Mouse (Mus musculus): Measurements from ENCODE around the gene Csrp2. TPM values are rescaled to one million over a fixed set of nuclear protein-coding genes. Genes with fewer than 3 reads are reported as not detected.

The Csrp2 gene
- polyA plus RNA-seq, 1 experiment from 2014 or later, result 130 TPM

- Histone ChIP-seq H3K4me2 (no peak overlapping the region), H3K36me3 (no peaks in the 10 kb centered on the region), H3K27ac (no peak overlapping the region), H3K27me3 (no peaks in the 10 kb centered on the region), H3K9ac (no peak overlapping the region), H3K4me1 (peaks cover 15% of the 10 kb centered on the region), H3K9me3 (no peaks in the 10 kb centered on the region), H3K4me3 (no peak overlapping the region)
- ATAC-seq (ENCODE audit: insufficient number of reproducible peaks, low FRiP score, low TSS enrichment, low read depth), result no peak
- WGBS, result 48% methylated on average over 11 of the region's 11 CpGs
Observed at GRCm38 (mm10) chr10:110916666-110917344, 2.8 kb upstream of the Csrp2 start.

DNA sequence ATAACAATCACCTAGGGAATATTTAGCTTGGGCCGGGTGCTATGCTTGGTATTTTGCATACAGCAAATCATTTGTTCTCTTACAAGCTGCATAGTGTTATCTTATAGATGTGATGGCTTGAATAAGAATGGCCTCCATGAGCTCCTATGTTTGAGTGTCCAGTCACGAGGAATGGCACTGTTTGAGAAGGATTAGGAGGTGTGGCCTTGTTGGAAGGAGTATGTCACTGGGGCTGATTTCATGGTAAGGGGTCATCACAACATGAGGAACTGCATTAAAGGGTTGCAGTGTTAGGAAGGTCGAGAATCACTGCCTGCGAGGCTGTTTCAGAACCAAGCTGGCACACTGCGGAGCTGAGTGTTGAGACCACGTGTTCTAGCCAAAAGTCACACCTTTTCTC, 2.1 kb upstream of the Csrp2 start:
- WGBS, result 89% methylated on average over 6 of the region's 6 CpGs
- H3K36me3 ChIP-seq, result no peaks in the 10 kb centered on the region
- H3K4me2 ChIP-seq, result no peak overlapping the region
- ATAC-seq (ENCODE audit: insufficient number of reproducible peaks, low FRiP score, low TSS enrichment, low read depth), result no peak
- H3K4me3 ChIP-seq, result no peak overlapping the region
- H3K4me1 ChIP-seq, result peaks cover 22% of the 10 kb centered on the region
- no peak overlapping the region for H3K27ac ChIP-seq
- H3K27me3 ChIP-seq, result no peaks in the 10 kb centered on the region
- H3K9me3 ChIP-seq, result no peaks in the 10 kb centered on the region
- no peak overlapping the region for H3K9ac ChIP-seq

GRCm38 (mm10) chr10:110918414-110919391, 886 bp upstream of the Csrp2 start:
- peaks cover 22% of the 10 kb centered on the region for H3K4me1 ChIP-seq
- ATAC-seq (ENCODE audit: insufficient number of reproducible peaks, low FRiP score, low TSS enrichment, low read depth), result no peak
- H3K4me2 ChIP-seq, result peak overlapping the region; percentile 79
- 20% methylated on average over 26 of the region's 26 CpGs for WGBS
- no peaks in the 10 kb centered on the region for H3K27me3 ChIP-seq
- H3K4me3 ChIP-seq, result peak overlapping the region; percentile 61
- H3K9ac ChIP-seq, result peak overlapping the region; percentile 73; the same call in 1 of the 2 replicates
- H3K27ac ChIP-seq, result peak overlapping the region; percentile 96
- H3K36me3 ChIP-seq, result no peaks in the 10 kb centered on the region
- H3K9me3 ChIP-seq, result no peaks in the 10 kb centered on the region

GRCm38 (mm10) chr10:110920368-110920950, 870 bp downstream of the Csrp2 start:
- H3K27ac ChIP-seq, result peak overlapping the region; percentile 96
- H3K9me3 ChIP-seq, result no peaks in the 10 kb centered on the region
- WGBS, result 2% methylated on average over 15 of the region's 15 CpGs
- no peaks in the 10 kb centered on the region for H3K36me3 ChIP-seq
- peak overlapping the region; percentile 79 for H3K4me2 ChIP-seq
- no peak for ATAC-seq (ENCODE audit: insufficient number of reproducible peaks, low FRiP score, low TSS enrichment, low read depth)
- H3K4me1 ChIP-seq, result peaks cover 22% of the 10 kb centered on the region
- peak overlapping the region; percentile 61 for H3K4me3 ChIP-seq
- no peaks in the 10 kb centered on the region for H3K27me3 ChIP-seq
- peak overlapping the region; percentile 73 for H3K9ac ChIP-seq

GRCm38 (mm10) chr10:110921890-110922289, 2.3 kb downstream of the Csrp2 start:
- H3K9ac ChIP-seq, result no peak overlapping the region
- H3K4me3 ChIP-seq, result peak overlapping the region; percentile 61; the same call in 1 of the 2 replicates
- no peak for ATAC-seq (ENCODE audit: insufficient number of reproducible peaks, low FRiP score, low TSS enrichment, low read depth)
- 45% methylated on average over 3 of the region's 3 CpGs for WGBS
- H3K27ac ChIP-seq, result no peak overlapping the region
- no peaks in the 10 kb centered on the region for H3K36me3 ChIP-seq
- no peaks in the 10 kb centered on the region for H3K27me3 ChIP-seq
- H3K9me3 ChIP-seq, result no peaks in the 10 kb centered on the region
- H3K4me1 ChIP-seq, result peaks cover 24% of the 10 kb centered on the region
- H3K4me2 ChIP-seq, result peak overlapping the region; percentile 79

GRCm38 (mm10) chr10:110922612-110923011, 3.0 kb downstream of the Csrp2 start:
- ATAC-seq (ENCODE audit: insufficient number of reproducible peaks, low FRiP score, low TSS enrichment, low read depth), result no peak
- 41% methylated on average over 9 of the region's 9 CpGs for WGBS
- H3K4me3 ChIP-seq, result peak overlapping the region; percentile 61; the same call in 1 of the 2 replicates
- H3K4me1 ChIP-seq, result peaks cover 31% of the 10 kb centered on the region
- H3K9me3 ChIP-seq, result no peaks in the 10 kb centered on the region
- H3K27ac ChIP-seq, result no peak overlapping the region
- H3K27me3 ChIP-seq, result no peaks in the 10 kb centered on the region
- H3K9ac ChIP-seq, result no peak overlapping the region
- H3K36me3 ChIP-seq, result no peaks in the 10 kb centered on the region
- H3K4me2 ChIP-seq, result peak overlapping the region; percentile 79; the same call in 1 of the 2 replicates

GRCm38 (mm10) chr10:110927491-110927890, 7.9 kb downstream of the Csrp2 start:
- no peaks in the 10 kb centered on the region for H3K27me3 ChIP-seq
- H3K27ac ChIP-seq, result peak overlapping the region; percentile 72
- peak overlapping the region; percentile 24 for H3K4me2 ChIP-seq
- H3K9ac ChIP-seq, result no peak overlapping the region
- no peaks in the 10 kb centered on the region for H3K9me3 ChIP-seq
- H3K36me3 ChIP-seq, result no peaks in the 10 kb centered on the region
- 29% methylated on average over 11 of the region's 11 CpGs for WGBS
- no peak overlapping the region for H3K4me3 ChIP-seq
- 0 out of 2 replicates have a peak, but pooled peaks have one; percentile 40 for ATAC-seq (ENCODE audit: insufficient number of reproducible peaks, low FRiP score, low TSS enrichment, low read depth)
- peaks cover 52% of the 10 kb centered on the region for H3K4me1 ChIP-seq

- 59% methylated on average over 4 of the region's 4 CpGs for WGBS
- no peak overlapping the region for H3K9ac ChIP-seq
- H3K4me3 ChIP-seq, result no peak overlapping the region
- no peak overlapping the region for H3K4me2 ChIP-seq
- no peaks in the 10 kb centered on the region for H3K36me3 ChIP-seq
- no peaks in the 10 kb centered on the region for H3K9me3 ChIP-seq
- peaks cover 52% of the 10 kb centered on the region for H3K4me1 ChIP-seq
- ATAC-seq (ENCODE audit: insufficient number of reproducible peaks, low FRiP score, low TSS enrichment, low read depth), result no peak
- H3K27me3 ChIP-seq, result no peaks in the 10 kb centered on the region
- H3K27ac ChIP-seq, result no peak overlapping the region
Observed at GRCm38 (mm10) chr10:110929756-110930155, 10.2 kb downstream of the Csrp2 start.

- ATAC-seq (ENCODE audit: insufficient number of reproducible peaks, low FRiP score, low TSS enrichment, low read depth), result no peak
- Histone ChIP-seq H3K4me3 (peak overlapping the region; percentile 20), H3K36me3 (0 out of 2 replicates have a peak, but pooled peaks cover 3% of the 10 kb centered on the region), H3K9ac (no peak overlapping the region), H3K27ac (peak overlapping the region; percentile 77), H3K4me2 (peak overlapping the region; percentile 39), H3K9me3 (no peaks in the 10 kb centered on the region), H3K27me3 (no peaks in the 10 kb centered on the region), H3K4me1 (peaks cover 56% of the 10 kb centered on the region)
- 38% methylated on average over 13 of the region's 13 CpGs for WGBS
Observed at GRCm38 (mm10) chr10:110931161-110931912, 11.7 kb downstream of the Csrp2 start.

- Histone ChIP-seq H3K36me3 (0 out of 2 replicates have a peak, but pooled peaks cover 3% of the 10 kb centered on the region), H3K9me3 (no peaks in the 10 kb centered on the region), H3K4me3 (peak overlapping the region; percentile 20), H3K9ac (no peak overlapping the region), H3K27me3 (no peaks in the 10 kb centered on the region), H3K4me2 (peak overlapping the region; percentile 39), H3K4me1 (peaks cover 53% of the 10 kb centered on the region), H3K27ac (peak overlapping the region; percentile 77)
- 0 out of 2 replicates have a peak, but pooled peaks have one; percentile 17 for ATAC-seq (ENCODE audit: insufficient number of reproducible peaks, low FRiP score, low TSS enrichment, low read depth)
- WGBS, result 55% methylated on average over 20 of the region's 20 CpGs
Observed at GRCm38 (mm10) chr10:110931913-110932560, 12.4 kb downstream of the Csrp2 start.

DNA sequence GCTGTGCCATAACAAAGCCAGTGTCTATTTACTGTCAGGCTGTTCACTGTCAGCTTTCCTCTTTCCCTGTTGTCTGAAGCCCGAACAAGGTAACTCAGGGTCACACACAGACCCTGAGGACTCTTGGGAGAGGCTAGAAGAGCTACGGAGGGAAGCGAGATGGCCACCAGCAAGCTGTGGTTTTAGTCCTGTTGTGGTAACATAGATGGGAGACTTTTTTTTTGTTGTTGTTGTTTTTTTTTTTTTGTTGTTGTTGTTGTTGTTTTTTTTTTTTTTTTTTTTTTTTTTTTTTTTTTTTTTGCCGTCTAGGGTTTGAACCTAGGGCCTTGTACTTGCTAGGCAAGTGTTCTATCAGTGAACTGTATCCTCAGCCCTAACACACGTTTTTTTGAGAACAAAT, 14.0 kb downstream of the Csrp2 start:
- Histone ChIP-seq H3K27me3 (no peaks in the 10 kb centered on the region), H3K36me3 (peaks cover 9% of the 10 kb centered on the region; the same call in 1 of the 2 replicates), H3K9ac (no peak overlapping the region), H3K9me3 (no peaks in the 10 kb centered on the region), H3K27ac (no peak overlapping the region), H3K4me3 (no peak overlapping the region), H3K4me1 (peaks cover 40% of the 10 kb centered on the region), H3K4me2 (no peak overlapping the region)
- WGBS, result 81% methylated on average over 5 of the region's 5 CpGs
- no peak for ATAC-seq (ENCODE audit: insufficient number of reproducible peaks, low FRiP score, low TSS enrichment, low read depth)

Measured in limb, embryonic 15.5 days (tissue).